8 mouse cellular contexts compared by ENCODE assay signal in genomic region chr7:99380491-99381213, GRCm38 (mm10). TPM values are rescaled to one million over a fixed set of nuclear protein-coding genes. Genes with fewer than 3 reads are reported as not detected.
DNase-seq lines count a peak whose midpoint lies in the region; ATAC-seq and TF ChIP-seq lines count a peak whose summit lies in the region.

No protein-coding gene starts in this region.

- H3K36me3 ChIP-seq in ES-Bruce4 (ENCODE audit: control insufficient read depth, insufficient read depth, low read length, poor library complexity, severe bottlenecking): no peaks in the 10 kb centered on the region
- H3K36me3 ChIP-seq in neural tube, embryonic 13.5 days: 0 out of 2 replicates have a peak, but pooled peaks cover under 1% of the 10 kb centered on the region

- peak overlapping the region; percentile 78 for H3K27ac ChIP-seq in gastrocnemius, adult 2 months
- H3K27ac ChIP-seq in ES-Bruce4 (ENCODE audit: insufficient read depth, low read length): no peak overlapping the region
- H3K27ac ChIP-seq in neural tube, embryonic 13.5 days (replicated peaks): peak overlapping the region; percentile 98

- ATAC-seq in common myeloid progenitor, adult 5-6 weeks (replicated peaks; ENCODE audit: low read depth, poor library complexity, severe bottlenecking): peak; percentile 50
- peak; percentile 66 for ATAC-seq in neural tube, embryonic 13.5 days (ENCODE audit: low read depth)

- peak; percentile 62 for TF ChIP-seq POLR2A in ES-Bruce4 (IDR thresholded peaks at IDR 0.05; ENCODE audit: insufficient read depth, low read length)

- WGBS in neural tube, embryonic 13.5 days: 2% methylated on average over 24 of the region's 24 CpGs

- peak overlapping the region; percentile 91 for H3K4me2 ChIP-seq in neural tube, embryonic 13.5 days

- DNase-seq in gastrocnemius, adult 2 months: no peak
- no peak for DNase-seq in gastrocnemius, postnatal 25 days
- DNase-seq in heart, postnatal 4 days: peak; percentile 49
- DNase-seq in liver (peak; percentile 24), adipocyte (ENCODE audit: low spot score) (no peak)

- peaks cover 10% of the 10 kb centered on the region for H3K27me3 ChIP-seq in ES-Bruce4 (ENCODE audit: control insufficient read depth, insufficient read depth, low read length, poor library complexity, severe bottlenecking)
- H3K27me3 ChIP-seq in neural tube, embryonic 13.5 days: no peaks in the 10 kb centered on the region

- no peaks in the 10 kb centered on the region for H3K4me1 ChIP-seq in ES-Bruce4 (ENCODE audit: control insufficient read depth, insufficient read depth, low read length)
- H3K4me1 ChIP-seq in neural tube, embryonic 13.5 days (replicated peaks): peaks cover 61% of the 10 kb centered on the region

- peak overlapping the region; percentile 92 for H3K4me3 ChIP-seq in gastrocnemius, adult 2 months
- H3K4me3 ChIP-seq in ES-Bruce4 (ENCODE audit: low read depth, low read length): peak overlapping the region; percentile 84
- H3K4me3 ChIP-seq in neural tube, embryonic 13.5 days: peak overlapping the region; percentile 92

- H3K9ac ChIP-seq in ES-Bruce4 (ENCODE audit: low read depth, poor library complexity, severe bottlenecking): peak overlapping the region; percentile 38
- peak overlapping the region; percentile 85 for H3K9ac ChIP-seq in neural tube, embryonic 13.5 days

- peak; percentile 25; the same call in 1 of the 2 replicates for TF ChIP-seq CTCF in gastrocnemius, adult 2 months (IDR thresholded peaks at IDR 0.05)
- no peak for TF ChIP-seq CTCF in ES-Bruce4 (IDR thresholded peaks at IDR 0.05; ENCODE audit: low read depth, low read length)

- no peaks in the 10 kb centered on the region for H3K9me3 ChIP-seq in ES-Bruce4 (replicated peaks; ENCODE audit: control insufficient read depth, insufficient read depth, low read length, poor library complexity, severe bottlenecking)
- no peaks in the 10 kb centered on the region for H3K9me3 ChIP-seq in neural tube, embryonic 13.5 days

- no peak for TF ChIP-seq EP300 in ES-Bruce4 (IDR thresholded peaks at IDR 0.05; ENCODE audit: insufficient read depth, low read depth, low read length)

- intact Hi-C loops in gastrocnemius, adult 2 months (cut with DNase I): loop anchor here (5.0 kb wide), 1 partner anchor 37 kb away; no protein-coding TSS in a partner anchor

RNA-seq across cellular contexts. Expression of gene Gdpd5, which starts 0.6 kb away (rescaled TPM):
- 1 to 10 TPM; 5.4 to 6.7 TPM for total RNA-seq in gastrocnemius, adult 2 months (2021)
- 1 to 10 TPM; 2.6 to 3.0 TPM for total RNA-seq in gastrocnemius, postnatal 25 days (2021)
- polyA plus RNA-seq in ES-Bruce4 (2011; ENCODE audit: insufficient read depth, insufficient read length, low read depth, missing spikeins): 5.9 and 8.4 TPM in 2 replicates
- not detected in 2 replicates for total RNA-seq in common myeloid progenitor, adult 5-6 weeks (2017)
- 10 to 100 TPM; 40.7 to 42.6 TPM for total RNA-seq in heart, postnatal 4 days (2021)
- polyA plus RNA-seq in neural tube, embryonic 13.5 days (2015; fragmentation: Nextera tagmentation; extraction: Ambion mirVana): 53.0 and 59.8 TPM in 2 replicates

RNA-seq across cellular contexts. Expression of gene Serpinh1, which starts 27.6 kb away (rescaled TPM):
- total RNA-seq in gastrocnemius, adult 2 months (2021): 100 to 1,000 TPM in 1 of 2 experiments, 10 to 100 TPM in 1; 47.0 to 124 TPM
- 100 to 1,000 TPM; 123 to 166 TPM for total RNA-seq in gastrocnemius, postnatal 25 days (2021)
- 211 and 229 TPM in 2 replicates for polyA plus RNA-seq in ES-Bruce4 (2011; ENCODE audit: insufficient read depth, insufficient read length, low read depth, missing spikeins)
- total RNA-seq in common myeloid progenitor, adult 5-6 weeks (2017): 0.14 TPM in 1 of 2 replicates, not detected in the other
- total RNA-seq in heart, postnatal 4 days (2021): 100 to 1,000 TPM; 557 to 601 TPM
- polyA plus RNA-seq in neural tube, embryonic 13.5 days (2015; fragmentation: Nextera tagmentation; extraction: Ambion mirVana): 462 and 484 TPM in 2 replicates

Comparison
In these comparisons a context has a peak if more than half of its experiments do, and no peak if none do; other contexts are left out.
1. DNase-seq: peak in heart, postnatal 4 days (single experiment) and liver (single experiment); none in gastrocnemius, adult 2 months (single experiment), gastrocnemius, postnatal 25 days (single experiment) and adipocyte (single experiment).
2. RNA of gene Gdpd5, which starts 0.6 kb away (total RNA-seq): 40.7 to 42.6 TPM in heart, postnatal 4 days; 5.4 to 6.7 TPM in gastrocnemius, adult 2 months, 2.6 to 3.0 TPM in gastrocnemius, postnatal 25 days and not detected in common myeloid progenitor, adult 5-6 weeks; every median in the first group is over 4 times any median in the second.
3. RNA of gene Serpinh1, which starts 27.6 kb away (total RNA-seq): 557 to 601 TPM in heart, postnatal 4 days, 123 to 166 TPM in gastrocnemius, postnatal 25 days and 47.0 to 124 TPM in gastrocnemius, adult 2 months; 0.14 TPM in common myeloid progenitor, adult 5-6 weeks; every median in the first group is over 10 times any median in the second.
4. Peak in every context shown above with its lines, with median percentiles within 50 percentile points of each other: H3K4me3 ChIP-seq.